Mouse (Mus musculus) limb, embryonic 12.5 days (tissue): ENCODE measurements around the gene Nipa2. TPM values are rescaled to one million over a fixed set of nuclear protein-coding genes. Genes with fewer than 3 reads are reported as not detected.

Experiments
- ATAC-seq: fragments of 200-750 bp; cut with Nextera tagmentation; 2 replicates; pipeline ENCODE4 v1.8.0; 2017; ENCODE audit warnings: low read depth, moderate TSS enrichment; ENCODE audit not compliant: insufficient number of reproducible peaks, insufficient read depth, low FRiP score, low TSS enrichment
- H3K27ac ChIP-seq: fragments of 300-500 bp; sonication (generic); 2 replicates; pipeline ENCODE4 v1.5.1; 2016; ENCODE audit warnings: mild to moderate bottlenecking, moderate library complexity
- H3K27me3 ChIP-seq: fragments of 300-500 bp; sonication (generic); 2 replicates; pipeline ENCODE4 v1.6.1; 2016; ENCODE audit warnings: mild to moderate bottlenecking, moderate library complexity
- H3K36me3 ChIP-seq: fragments of 300-500 bp; sonication (generic); 2 replicates; pipeline ENCODE4 v1.6.1; 2016; ENCODE audit warnings: mild to moderate bottlenecking, moderate library complexity
- H3K4me1 ChIP-seq: fragments of 300-500 bp; sonication (generic); replicated peaks from 2 replicates; pipeline ENCODE4 v1.6.1; 2016
- H3K4me2 ChIP-seq: fragments of 300-500 bp; sonication (generic); 2 replicates; pipeline ENCODE4 v1.6.1; 2016; ENCODE audit warnings: mild to moderate bottlenecking, moderate library complexity
- H3K4me3 ChIP-seq: fragments of 300-500 bp; sonication (generic); replicated peaks from 2 replicates; pipeline ENCODE4 v1.5.1; 2016; ENCODE audit warnings: mild to moderate bottlenecking
- H3K9ac ChIP-seq: fragments of 300-500 bp; sonication (generic); replicated peaks from 2 replicates; pipeline ENCODE4 v1.6.1; 2016; ENCODE audit warnings: mild to moderate bottlenecking, moderate library complexity
- H3K9me3 ChIP-seq: fragments of 300-500 bp; sonication (generic); 2 replicates; pipeline ENCODE4 v1.6.1; 2016; ENCODE audit warnings: mild to moderate bottlenecking, moderate library complexity
- WGBS: fragments of 180-500 bp; shearing (Covaris S2); methylation state at CpG from one replicate; pipeline ENCODE4 v1.1.7; 2016; 5-methylcytosine and 5-hydroxymethylcytosine counted together
- polyA plus RNA-seq: library from polyadenylated mRNA; unstranded; fragments of >200 nt; fragmentation: Nextera tagmentation; extraction: Ambion mirVana; gene quantifications from 2 replicates; pipeline ENCODE4 v1.2.1, GENCODE M21; 2016

Gene Nipa2
- 44.5 and 52.2 TPM in 2 replicates for polyA plus RNA-seq

- Histone ChIP-seq H3K4me3 (peak within 1 kb of the TSS; percentile 91), H3K36me3 (0 out of 2 replicates have a peak, but pooled peaks cover 3% of the 10 kb centered on the region), H3K4me2 (peak within 1 kb of the TSS; percentile 64), H3K27me3 (no peaks in the 10 kb centered on the region), H3K27ac (peak within 1 kb of the TSS; percentile 92), H3K9me3 (no peaks in the 10 kb centered on the region; the same call in 1 of the 2 replicates), H3K9ac (peak within 1 kb of the TSS; percentile 88), H3K4me1 (peaks cover 12% of the 10 kb centered on the region)
- WGBS = under 1% methylated on average over 70 of the region's 70 CpGs
- ATAC-seq = peak; percentile 95
Observed at GRCm38 (mm10) chr7:55962004-55962908, at the start of gene Nipa2. Gene Nipa2 (minus strand): TSS chr7:55962476.

GRCm38 (mm10) chr7:56011018-56011333 lies 48.7 kb upstream of the Nipa2 start:
- Histone ChIP-seq H3K4me3 (no peak overlapping the region), H3K4me1 (no peaks in the 10 kb centered on the region; the same call in 1 of the 2 replicates), H3K36me3 (no peaks in the 10 kb centered on the region), H3K9ac (no peak overlapping the region), H3K27ac (no peak overlapping the region), H3K27me3 (no peaks in the 10 kb centered on the region), H3K4me2 (no peak overlapping the region), H3K9me3 (no peaks in the 10 kb centered on the region)
- no peak for ATAC-seq

DNA sequence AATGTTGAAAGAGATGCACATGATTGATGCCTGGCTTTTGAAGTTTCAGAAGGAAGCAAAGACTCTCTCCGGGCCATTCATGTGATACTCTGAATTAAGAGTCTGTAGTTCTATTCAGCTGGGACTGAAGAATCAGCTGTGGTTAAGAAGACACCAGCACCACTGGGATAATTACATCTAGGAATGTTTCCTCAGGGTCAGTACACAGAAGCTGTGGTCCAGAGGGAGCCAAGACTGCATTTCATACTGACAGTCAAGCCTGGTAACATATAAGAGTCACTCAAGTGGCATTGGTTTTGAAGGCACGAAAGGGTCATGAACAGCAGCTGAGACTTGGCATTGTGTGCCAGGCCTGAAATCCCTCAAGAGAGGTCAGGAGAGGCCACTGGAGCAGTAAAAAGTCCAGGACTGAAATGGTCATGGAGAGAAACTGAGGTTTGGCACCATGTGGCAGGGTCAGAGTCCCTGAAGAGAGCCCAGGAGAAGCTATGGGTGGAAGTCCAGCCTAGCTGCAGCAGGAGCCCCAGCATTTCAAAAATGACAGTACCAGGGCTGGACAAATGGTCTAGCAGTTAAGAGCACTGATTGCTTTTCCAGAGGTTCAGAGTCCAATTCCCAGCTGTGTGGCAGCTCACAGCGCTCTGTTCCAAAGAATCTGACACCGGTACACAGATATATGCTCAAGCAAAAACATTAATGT lies 48.2 kb upstream of the Nipa2 start:
- H3K4me3 ChIP-seq = no peak overlapping the region
- H3K4me1 ChIP-seq = no peaks in the 10 kb centered on the region; the same call in 1 of the 2 replicates
- no peak overlapping the region for H3K4me2 ChIP-seq
- no peak overlapping the region for H3K9ac ChIP-seq
- no peak for ATAC-seq
- H3K36me3 ChIP-seq = no peaks in the 10 kb centered on the region
- 0 out of 2 replicates have a peak overlapping the region, but pooled peaks have one; percentile 12 for H3K27ac ChIP-seq
- no peaks in the 10 kb centered on the region for H3K27me3 ChIP-seq
- 78% methylated on average over 4 of the region's 4 CpGs for WGBS
- H3K9me3 ChIP-seq = no peaks in the 10 kb centered on the region

- H3K27me3 ChIP-seq = no peaks in the 10 kb centered on the region
- no peak overlapping the region for H3K9ac ChIP-seq
- 0 out of 2 replicates have a peak, but pooled peaks have one; percentile 20 for ATAC-seq
- no peak overlapping the region for H3K4me3 ChIP-seq
- no peak overlapping the region for H3K27ac ChIP-seq
- WGBS = 38% methylated on average over 4 of the region's 4 CpGs
- H3K4me2 ChIP-seq = no peak overlapping the region
- H3K36me3 ChIP-seq = no peaks in the 10 kb centered on the region
- peaks cover 4% of the 10 kb centered on the region; the same call in 1 of the 2 replicates for H3K4me1 ChIP-seq
- H3K9me3 ChIP-seq = no peaks in the 10 kb centered on the region
Observed at GRCm38 (mm10) chr7:55998997-55999396, 36.7 kb upstream of the Nipa2 start.

GRCm38 (mm10) chr7:55995013-55995412 lies 32.7 kb upstream of the Nipa2 start:
- Histone ChIP-seq H3K4me2 (no peak overlapping the region), H3K27ac (no peak overlapping the region)
- ATAC-seq = no peak; the same call in 1 of the 2 replicates

DNA sequence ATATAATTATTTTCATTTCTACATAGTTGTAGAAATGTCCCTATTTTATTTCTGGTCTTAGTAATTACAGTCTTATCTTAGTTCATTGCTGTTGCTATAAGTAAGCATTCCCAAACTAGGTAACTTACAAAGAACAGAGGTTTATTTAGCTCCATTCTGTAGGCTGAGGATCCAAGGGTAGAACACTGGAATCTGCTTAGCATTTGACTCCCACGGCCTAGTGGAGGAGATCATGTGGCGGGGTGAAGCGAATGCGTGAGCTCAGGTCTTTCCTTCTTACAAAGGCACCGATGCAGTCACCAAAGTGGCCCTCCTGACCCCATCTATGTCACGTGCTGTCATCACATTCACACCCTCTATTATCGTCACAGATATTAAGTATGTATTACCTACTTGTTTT lies 29.6 kb upstream of the Nipa2 start:
- no peak overlapping the region for H3K4me2 ChIP-seq
- no peaks in the 10 kb centered on the region for H3K9me3 ChIP-seq
- no peak overlapping the region for H3K4me3 ChIP-seq
- H3K27ac ChIP-seq = no peak overlapping the region
- H3K4me1 ChIP-seq = no peaks in the 10 kb centered on the region
- no peaks in the 10 kb centered on the region for H3K27me3 ChIP-seq
- H3K36me3 ChIP-seq = no peaks in the 10 kb centered on the region
- 90% methylated on average over 7 of the region's 7 CpGs for WGBS
- no peak for ATAC-seq
- no peak overlapping the region for H3K9ac ChIP-seq

More at GRCm38 (mm10) chr7:55995013-55995412, 32.7 kb upstream of the Nipa2 start:
- peaks cover 4% of the 10 kb centered on the region; the same call in 1 of the 2 replicates for H3K4me1 ChIP-seq
- H3K36me3 ChIP-seq = no peaks in the 10 kb centered on the region
- 55% methylated on average over 4 of the region's 4 CpGs for WGBS
- no peaks in the 10 kb centered on the region for H3K27me3 ChIP-seq
- no peak overlapping the region for H3K4me3 ChIP-seq
- no peak overlapping the region for H3K9ac ChIP-seq
- no peaks in the 10 kb centered on the region for H3K9me3 ChIP-seq

DNA sequence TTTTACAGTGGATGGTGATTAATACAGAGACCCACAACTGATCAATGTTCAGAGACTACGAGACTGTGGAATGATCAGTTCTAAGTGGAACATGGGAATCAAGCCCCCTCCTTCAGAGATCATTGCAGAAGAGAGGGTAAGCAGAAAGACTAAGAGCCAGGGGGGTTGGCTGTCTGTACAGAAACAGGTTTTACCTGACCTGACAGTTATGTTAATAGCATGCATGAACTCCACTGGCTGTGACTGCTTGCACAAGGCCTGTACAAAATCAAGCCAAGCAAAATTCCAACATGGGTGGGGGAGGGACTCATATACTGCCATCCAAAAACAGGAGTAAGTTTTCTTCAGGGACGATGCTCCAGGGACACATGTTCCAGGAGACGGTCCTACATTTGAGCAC lies 28.9 kb upstream of the Nipa2 start:
- no peaks in the 10 kb centered on the region for H3K36me3 ChIP-seq
- H3K4me2 ChIP-seq = no peak overlapping the region
- no peak overlapping the region for H3K9ac ChIP-seq
- ATAC-seq = no peak
- WGBS = 92% methylated on average over 3 of the region's 3 CpGs
- no peak overlapping the region for H3K4me3 ChIP-seq
- no peaks in the 10 kb centered on the region for H3K9me3 ChIP-seq
- no peaks in the 10 kb centered on the region for H3K27me3 ChIP-seq
- no peak overlapping the region for H3K27ac ChIP-seq
- no peaks in the 10 kb centered on the region for H3K4me1 ChIP-seq

- peak overlapping the region; percentile 32; the same call in 1 of the 2 replicates for H3K4me2 ChIP-seq
- no peak overlapping the region for H3K4me3 ChIP-seq
- no peaks in the 10 kb centered on the region for H3K4me1 ChIP-seq
- ATAC-seq = 0 out of 2 replicates have a peak, but pooled peaks have one; percentile 52
- H3K36me3 ChIP-seq = no peaks in the 10 kb centered on the region
- no peaks in the 10 kb centered on the region for H3K27me3 ChIP-seq
- no peak overlapping the region for H3K27ac ChIP-seq
- 33% methylated on average over 13 of the region's 13 CpGs for WGBS
- no peaks in the 10 kb centered on the region for H3K9me3 ChIP-seq
- no peak overlapping the region for H3K9ac ChIP-seq
Observed at GRCm38 (mm10) chr7:55986526-55987214, 24.4 kb upstream of the Nipa2 start.

- Histone ChIP-seq H3K9me3 (no peaks in the 10 kb centered on the region), H3K36me3 (peaks cover 8% of the 10 kb centered on the region), H3K4me3 (no peak overlapping the region), H3K4me1 (no peaks in the 10 kb centered on the region), H3K27ac (no peak overlapping the region), H3K9ac (no peak overlapping the region), H3K4me2 (no peak overlapping the region), H3K27me3 (no peaks in the 10 kb centered on the region)
- 83% methylated on average over 4 of the region's 4 CpGs for WGBS
- ATAC-seq = no peak
Observed at GRCm38 (mm10) chr7:55984754-55985153, 22.5 kb upstream of the Nipa2 start.

DNA sequence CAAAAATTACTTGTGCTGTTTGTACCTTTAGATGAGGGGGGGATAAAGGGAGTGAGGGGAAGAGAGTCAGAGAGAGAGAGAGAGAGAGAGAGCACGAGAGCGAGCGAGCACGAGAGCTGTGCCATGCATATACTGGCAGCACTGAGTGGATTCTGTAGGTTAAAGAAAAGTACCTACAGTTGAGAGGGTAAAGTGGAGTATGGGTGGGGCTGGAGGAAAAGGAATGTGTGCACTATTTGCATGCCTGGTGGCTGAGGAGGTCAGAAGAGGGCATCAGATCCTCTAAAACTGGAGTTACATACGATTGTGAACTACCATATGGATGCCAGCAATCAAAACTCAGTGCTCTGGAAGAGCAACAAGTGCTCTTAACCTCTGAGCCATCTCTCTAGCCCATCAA lies 20.8 kb upstream of the Nipa2 start:
- WGBS = 83% methylated on average over 5 of the region's 5 CpGs
- Histone ChIP-seq H3K9ac (no peak overlapping the region), H3K27ac (no peak overlapping the region), H3K27me3 (no peaks in the 10 kb centered on the region), H3K36me3 (peaks cover 20% of the 10 kb centered on the region), H3K4me2 (no peak overlapping the region), H3K4me1 (no peaks in the 10 kb centered on the region), H3K4me3 (no peak overlapping the region), H3K9me3 (no peaks in the 10 kb centered on the region)
- ATAC-seq = no peak
